Mouse (Mus musculus): ENCODE results near the gene Mta2.

DNA sequence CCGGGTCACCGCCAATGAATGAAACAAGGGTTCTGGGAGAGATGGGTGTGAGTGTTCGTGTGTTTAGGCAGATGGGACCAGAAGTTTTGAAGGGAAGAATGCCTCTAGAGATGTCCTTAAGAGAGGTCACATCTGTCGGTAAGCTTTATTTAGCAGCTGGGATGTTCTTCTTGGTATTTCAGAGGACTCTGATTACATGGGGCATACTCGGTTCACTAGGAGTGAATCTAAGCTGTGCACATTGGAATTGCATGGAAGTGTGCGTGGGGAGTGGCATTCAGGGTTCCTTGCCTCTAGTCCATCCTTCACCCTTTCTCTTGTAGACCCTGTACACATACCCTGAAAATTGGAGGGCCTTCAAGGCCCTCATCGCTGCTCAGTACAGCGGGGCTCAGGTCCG, 26.2 kb downstream of the Mta2 start:
- TF ChIP-seq CTCF (conservative IDR thresholded peaks at IDR 0.05; ENCODE audit: insufficient read depth, insufficient read length, low read depth, low read length) (no peak), POLR2A (IDR thresholded peaks at IDR 0.05; ENCODE audit: low read depth, low read length) (no peak)
